Mouse (Mus musculus): ENCODE data around the gene Srrt. TPM values are rescaled to one million over a fixed set of nuclear protein-coding genes. Genes with fewer than 3 reads are reported as not detected.

The Srrt gene
- polyA plus RNA-seq, 1 experiment from 2014 or later = 97.0 TPM

DNA sequence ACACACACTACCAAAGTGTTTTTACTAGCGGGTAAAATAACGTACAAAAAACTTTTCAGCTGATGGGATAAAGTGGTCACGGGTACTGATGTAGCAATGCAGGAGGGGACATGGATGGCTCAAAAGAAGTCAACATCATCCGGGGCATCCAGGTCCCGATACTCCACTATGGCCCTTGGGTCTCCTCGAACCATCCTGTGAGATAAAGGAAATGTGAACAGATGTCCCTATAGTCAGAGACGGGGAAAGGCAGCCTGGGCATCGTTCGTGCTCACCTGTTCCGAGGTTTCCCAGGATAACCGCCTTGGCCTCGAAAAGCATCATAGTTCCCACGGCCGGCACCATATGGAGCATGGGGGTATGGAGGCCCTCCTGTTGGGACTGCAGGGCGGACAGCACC lies 11.8 kb downstream of the Srrt start:
- WGBS = 88% methylated on average over 15 of the region's 15 CpGs
- H3K27ac ChIP-seq (ENCODE audit: low read length) = no peak overlapping the region

DNA sequence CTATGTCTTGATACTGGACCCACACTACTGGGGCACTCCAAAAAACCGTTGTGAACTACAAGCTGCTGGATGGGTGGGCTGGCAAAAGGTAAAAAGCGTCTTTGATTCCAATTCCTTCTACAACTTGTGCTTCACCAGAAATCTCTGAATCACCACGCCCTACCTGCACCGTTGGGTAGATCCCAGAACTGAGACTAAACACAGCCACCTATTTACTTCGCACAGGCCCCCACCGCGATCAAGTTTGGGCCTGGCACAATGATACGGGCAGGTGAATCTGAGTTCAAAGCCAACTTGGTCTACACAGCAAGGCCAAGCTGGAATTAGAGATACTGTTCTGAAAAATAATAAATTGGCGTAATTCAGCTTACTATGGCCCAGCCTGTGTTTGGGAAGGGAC lies 12.2 kb downstream of the Srrt start:
- H3K9ac ChIP-seq (ENCODE audit: low read length) = peak overlapping the region; percentile 79

More for the DNA sequence above, 11.8 kb downstream of the Srrt start:
- H3K9me3 ChIP-seq (replicated peaks; ENCODE audit: control insufficient read depth, low read length) = no peaks in the 10 kb centered on the region
- no peak overlapping the region for H3K4me2 ChIP-seq (ENCODE audit: low read depth, low read length)
- H3K27me3 ChIP-seq (ENCODE audit: control insufficient read depth, insufficient read depth, low read length) = peaks cover 7% of the 10 kb centered on the region
- peaks cover 6% of the 10 kb centered on the region for H3K4me1 ChIP-seq (ENCODE audit: control insufficient read depth, insufficient read depth, low read length)
- no peak overlapping the region for H3K9ac ChIP-seq (ENCODE audit: low read length)
- H3K36me3 ChIP-seq (ENCODE audit: control insufficient read depth, insufficient read depth) = peaks cover 57% of the 10 kb centered on the region
- ATAC-seq (replicated peaks; ENCODE audit: extremely low read depth, insufficient read depth, low FRiP score) = no peak
- no peak overlapping the region for H3K4me3 ChIP-seq (ENCODE audit: low read length)

DNA sequence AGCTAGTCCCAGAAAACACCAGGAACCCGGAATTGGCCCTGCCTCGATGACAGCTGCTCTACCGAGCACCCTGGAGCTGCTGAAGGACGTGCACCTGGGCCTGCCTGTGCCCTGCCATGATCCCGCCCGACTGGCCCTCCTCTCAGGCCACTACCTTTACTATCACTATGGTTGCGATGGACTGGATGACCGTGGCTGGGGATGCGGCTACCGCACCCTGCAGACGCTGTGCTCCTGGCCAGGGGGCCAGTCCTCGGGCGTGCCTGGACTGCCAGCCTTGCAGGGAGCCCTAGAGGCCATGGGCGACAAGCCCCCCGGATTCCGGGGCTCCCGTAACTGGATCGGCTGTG lies 12.8 kb downstream of the Srrt start:
- 8% methylated on average over 18 of the region's 18 CpGs for WGBS

More for the DNA sequence above, 12.2 kb downstream of the Srrt start:
- no peak for ATAC-seq (replicated peaks; ENCODE audit: extremely low read depth, insufficient read depth, low FRiP score)
- no peaks in the 10 kb centered on the region for H3K9me3 ChIP-seq (replicated peaks; ENCODE audit: control insufficient read depth, low read length)
- peak overlapping the region; percentile 100 for H3K4me2 ChIP-seq (ENCODE audit: low read depth, low read length)
- 78% methylated on average over 9 of the region's 9 CpGs for WGBS
- peaks cover 53% of the 10 kb centered on the region for H3K36me3 ChIP-seq (ENCODE audit: control insufficient read depth, insufficient read depth)
- H3K4me3 ChIP-seq (ENCODE audit: low read length) = peak overlapping the region; percentile 74
- peaks cover 6% of the 10 kb centered on the region for H3K4me1 ChIP-seq (ENCODE audit: control insufficient read depth, insufficient read depth, low read length)
- H3K27me3 ChIP-seq (ENCODE audit: control insufficient read depth, insufficient read depth, low read length) = peaks cover 9% of the 10 kb centered on the region
- H3K27ac ChIP-seq (ENCODE audit: low read length) = peak overlapping the region; percentile 89

DNA sequence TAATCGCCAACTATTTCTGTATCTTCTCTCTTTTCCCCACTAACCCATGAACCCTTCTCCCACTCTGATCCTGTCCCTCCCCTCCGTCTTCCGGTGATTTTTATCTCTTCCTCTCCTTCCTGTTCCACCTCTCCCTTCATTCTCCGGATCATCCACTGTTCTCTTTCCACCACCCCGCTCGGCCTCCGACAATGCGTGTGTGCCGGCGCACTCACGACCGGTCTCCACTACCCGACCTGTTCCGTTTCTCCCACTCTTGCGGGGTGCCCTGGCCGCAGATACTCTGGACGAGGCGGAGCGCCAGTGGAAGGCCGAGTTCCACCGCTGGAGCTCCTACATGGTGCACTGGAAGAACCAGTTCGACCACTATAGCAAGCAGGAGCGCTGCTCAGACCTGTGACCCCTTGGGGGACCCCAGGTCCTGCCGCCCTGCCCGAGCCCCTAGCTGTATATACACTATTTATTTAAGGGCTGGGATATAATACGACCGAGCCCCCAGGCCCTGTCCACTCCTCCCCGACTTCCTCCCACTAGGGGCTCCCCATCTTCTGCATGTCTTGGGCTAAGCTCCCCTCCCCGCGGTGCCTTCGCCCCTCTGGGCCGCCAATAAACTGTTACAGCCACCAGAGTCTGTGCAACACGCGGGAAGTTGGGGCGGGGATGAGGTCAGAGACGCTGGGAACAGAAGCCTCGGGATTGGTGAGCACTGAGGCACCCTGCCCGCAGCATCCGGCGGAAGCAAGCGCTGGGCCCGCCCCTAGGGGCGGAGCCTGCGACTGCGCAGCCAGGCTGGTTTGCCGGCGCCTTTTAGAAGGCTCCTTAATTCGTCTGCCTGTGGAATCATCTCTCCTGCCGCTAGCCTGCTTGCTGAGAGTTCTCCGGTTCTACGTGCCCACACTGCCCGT lies 13.4 kb downstream of the Srrt start, which contains the start of gene Ufsp1:
Gene Ufsp1 (plus strand): TSS at position 791 of the 905 bp plus-strand sequence.
- under 1% methylated on average over 52 of the region's 52 CpGs for WGBS
- H3K36me3 ChIP-seq (ENCODE audit: control insufficient read depth, insufficient read depth) = peaks cover 41% of the 10 kb centered on the region
- H3K4me3 ChIP-seq (ENCODE audit: low read length) = peak within 1 kb of the TSS; percentile 74
- H3K9me3 ChIP-seq (replicated peaks; ENCODE audit: control insufficient read depth, low read length) = no peaks in the 10 kb centered on the region
- peaks cover 20% of the 10 kb centered on the region for H3K27me3 ChIP-seq (ENCODE audit: control insufficient read depth, insufficient read depth, low read length)
- peaks cover 12% of the 10 kb centered on the region for H3K4me1 ChIP-seq (ENCODE audit: control insufficient read depth, insufficient read depth, low read length)
- ATAC-seq (replicated peaks; ENCODE audit: extremely low read depth, insufficient read depth, low FRiP score) = peak; percentile 94
- H3K9ac ChIP-seq (ENCODE audit: low read length) = peak within 1 kb of the TSS; percentile 79
- peak within 1 kb of the TSS; percentile 100 for H3K4me2 ChIP-seq (ENCODE audit: low read depth, low read length)
- peak within 1 kb of the TSS; percentile 89 for H3K27ac ChIP-seq (ENCODE audit: low read length)

More for the DNA sequence above, 12.8 kb downstream of the Srrt start:
- H3K27ac ChIP-seq (ENCODE audit: low read length) = peak overlapping the region; percentile 89
- H3K4me2 ChIP-seq (ENCODE audit: low read depth, low read length) = peak overlapping the region; percentile 100
- peaks cover 14% of the 10 kb centered on the region for H3K27me3 ChIP-seq (ENCODE audit: control insufficient read depth, insufficient read depth, low read length)
- H3K4me3 ChIP-seq (ENCODE audit: low read length) = peak overlapping the region; percentile 74
- ATAC-seq (replicated peaks; ENCODE audit: extremely low read depth, insufficient read depth, low FRiP score) = peak; percentile 28
- peaks cover 6% of the 10 kb centered on the region for H3K4me1 ChIP-seq (ENCODE audit: control insufficient read depth, insufficient read depth, low read length)
- peaks cover 47% of the 10 kb centered on the region for H3K36me3 ChIP-seq (ENCODE audit: control insufficient read depth, insufficient read depth)
- peak overlapping the region; percentile 79 for H3K9ac ChIP-seq (ENCODE audit: low read length)
- H3K9me3 ChIP-seq (replicated peaks; ENCODE audit: control insufficient read depth, low read length) = no peaks in the 10 kb centered on the region

DNA sequence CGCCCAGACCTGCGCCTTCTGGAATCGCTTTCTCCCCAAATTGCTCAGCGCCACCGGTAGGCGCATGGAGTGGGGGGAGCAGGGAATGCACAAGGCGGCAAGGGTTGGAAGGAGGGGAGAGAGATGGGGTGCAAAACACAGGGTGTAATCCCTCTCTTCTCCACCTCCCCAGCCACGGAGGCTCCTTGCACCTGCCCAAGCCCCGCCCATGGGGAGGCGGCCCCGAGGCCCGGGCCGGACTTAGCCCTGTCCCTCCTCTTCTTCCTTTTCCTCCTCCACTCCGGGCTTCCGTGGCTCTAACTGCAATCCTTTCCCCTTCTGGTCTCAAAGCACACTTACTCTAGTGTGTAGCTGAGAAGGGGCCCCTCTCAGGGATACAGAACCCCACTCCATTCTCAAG lies 14.2 kb downstream of the Srrt start:
- WGBS = under 1% methylated on average over 15 of the region's 15 CpGs
- no peaks in the 10 kb centered on the region for H3K9me3 ChIP-seq (replicated peaks; ENCODE audit: control insufficient read depth, low read length)

DNA sequence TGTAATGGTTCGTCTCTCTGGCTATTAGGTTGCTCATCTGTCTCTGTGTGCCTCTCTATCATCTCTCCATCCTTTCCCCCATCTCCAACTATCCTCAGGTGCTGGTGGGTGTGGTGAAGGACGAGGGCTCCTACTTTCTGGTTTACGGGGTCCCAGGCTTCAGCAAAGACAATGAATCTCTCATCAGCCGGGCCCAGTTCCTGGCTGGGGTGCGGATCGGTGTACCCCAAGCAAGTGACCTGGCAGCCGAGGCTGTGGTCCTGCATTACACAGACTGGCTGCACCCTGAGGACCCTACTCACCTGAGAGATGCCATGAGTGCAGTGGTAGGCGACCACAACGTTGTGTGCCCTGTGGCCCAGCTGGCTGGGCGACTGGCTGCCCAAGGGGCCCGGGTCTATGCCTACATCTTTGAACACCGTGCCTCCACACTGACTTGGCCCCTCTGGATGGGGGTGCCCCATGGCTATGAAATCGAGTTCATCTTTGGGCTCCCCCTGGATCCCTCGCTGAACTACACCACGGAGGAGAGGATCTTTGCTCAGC lies 16.0 kb downstream of the Srrt start:
- H3K4me2 ChIP-seq (ENCODE audit: low read depth, low read length) = peak overlapping the region; percentile 23; the same call in 1 of the 2 replicates
- 74% methylated on average over 15 of the region's 15 CpGs for WGBS
- peaks cover 33% of the 10 kb centered on the region for H3K27me3 ChIP-seq (ENCODE audit: control insufficient read depth, insufficient read depth, low read length)
- peaks cover 15% of the 10 kb centered on the region for H3K36me3 ChIP-seq (ENCODE audit: control insufficient read depth, insufficient read depth)
- no peak overlapping the region for H3K4me3 ChIP-seq (ENCODE audit: low read length)
- no peak overlapping the region for H3K27ac ChIP-seq (ENCODE audit: low read length)
- peaks cover 31% of the 10 kb centered on the region for H3K4me1 ChIP-seq (ENCODE audit: control insufficient read depth, insufficient read depth, low read length)
- no peaks in the 10 kb centered on the region for H3K9me3 ChIP-seq (replicated peaks; ENCODE audit: control insufficient read depth, low read length)
- ATAC-seq (replicated peaks; ENCODE audit: extremely low read depth, insufficient read depth, low FRiP score) = no peak
- H3K9ac ChIP-seq (ENCODE audit: low read length) = no peak overlapping the region

More for the DNA sequence above, 14.2 kb downstream of the Srrt start:
- peaks cover 34% of the 10 kb centered on the region for H3K36me3 ChIP-seq (ENCODE audit: control insufficient read depth, insufficient read depth)
- ATAC-seq (replicated peaks; ENCODE audit: extremely low read depth, insufficient read depth, low FRiP score) = 0 out of 2 replicates have a peak, but pooled peaks have one; percentile 11
- H3K27me3 ChIP-seq (ENCODE audit: control insufficient read depth, insufficient read depth, low read length) = peaks cover 23% of the 10 kb centered on the region
- H3K4me3 ChIP-seq (ENCODE audit: low read length) = peak overlapping the region; percentile 74
- peak overlapping the region; percentile 86 for H3K27ac ChIP-seq (ENCODE audit: low read length)
- H3K4me2 ChIP-seq (ENCODE audit: low read depth, low read length) = peak overlapping the region; percentile 100
- H3K9ac ChIP-seq (ENCODE audit: low read length) = peak overlapping the region; percentile 79
- peaks cover 18% of the 10 kb centered on the region for H3K4me1 ChIP-seq (ENCODE audit: control insufficient read depth, insufficient read depth, low read length)

DNA sequence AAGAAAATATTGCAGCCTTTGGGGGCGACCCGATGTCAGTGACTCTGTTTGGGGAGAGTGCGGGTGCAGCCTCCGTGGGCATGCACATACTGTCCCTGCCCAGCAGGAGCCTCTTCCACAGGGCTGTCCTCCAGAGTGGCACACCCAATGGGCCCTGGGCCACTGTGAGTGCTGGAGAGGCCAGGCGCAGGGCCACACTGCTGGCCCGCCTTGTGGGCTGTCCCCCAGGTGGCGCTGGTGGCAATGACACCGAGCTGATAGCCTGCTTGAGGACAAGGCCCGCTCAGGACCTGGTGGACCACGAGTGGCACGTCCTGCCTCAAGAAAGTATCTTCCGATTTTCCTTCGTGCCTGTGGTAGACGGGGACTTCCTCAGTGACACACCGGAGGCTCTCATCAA lies 16.8 kb downstream of the Srrt start:
- H3K4me1 ChIP-seq (ENCODE audit: control insufficient read depth, insufficient read depth, low read length) = peaks cover 31% of the 10 kb centered on the region
- no peak overlapping the region for H3K27ac ChIP-seq (ENCODE audit: low read length)
- H3K9ac ChIP-seq (ENCODE audit: low read length) = no peak overlapping the region
- H3K27me3 ChIP-seq (ENCODE audit: control insufficient read depth, insufficient read depth, low read length) = peaks cover 33% of the 10 kb centered on the region
- peak overlapping the region; percentile 2; the same call in 1 of the 2 replicates for H3K4me3 ChIP-seq (ENCODE audit: low read length)
- peaks cover 8% of the 10 kb centered on the region for H3K36me3 ChIP-seq (ENCODE audit: control insufficient read depth, insufficient read depth)
- H3K4me2 ChIP-seq (ENCODE audit: low read depth, low read length) = peak overlapping the region; percentile 23; the same call in 1 of the 2 replicates
- no peaks in the 10 kb centered on the region for H3K9me3 ChIP-seq (replicated peaks; ENCODE audit: control insufficient read depth, low read length)
- ATAC-seq (replicated peaks; ENCODE audit: extremely low read depth, insufficient read depth, low FRiP score) = no peak
- WGBS = 22% methylated on average over 15 of the region's 15 CpGs

DNA sequence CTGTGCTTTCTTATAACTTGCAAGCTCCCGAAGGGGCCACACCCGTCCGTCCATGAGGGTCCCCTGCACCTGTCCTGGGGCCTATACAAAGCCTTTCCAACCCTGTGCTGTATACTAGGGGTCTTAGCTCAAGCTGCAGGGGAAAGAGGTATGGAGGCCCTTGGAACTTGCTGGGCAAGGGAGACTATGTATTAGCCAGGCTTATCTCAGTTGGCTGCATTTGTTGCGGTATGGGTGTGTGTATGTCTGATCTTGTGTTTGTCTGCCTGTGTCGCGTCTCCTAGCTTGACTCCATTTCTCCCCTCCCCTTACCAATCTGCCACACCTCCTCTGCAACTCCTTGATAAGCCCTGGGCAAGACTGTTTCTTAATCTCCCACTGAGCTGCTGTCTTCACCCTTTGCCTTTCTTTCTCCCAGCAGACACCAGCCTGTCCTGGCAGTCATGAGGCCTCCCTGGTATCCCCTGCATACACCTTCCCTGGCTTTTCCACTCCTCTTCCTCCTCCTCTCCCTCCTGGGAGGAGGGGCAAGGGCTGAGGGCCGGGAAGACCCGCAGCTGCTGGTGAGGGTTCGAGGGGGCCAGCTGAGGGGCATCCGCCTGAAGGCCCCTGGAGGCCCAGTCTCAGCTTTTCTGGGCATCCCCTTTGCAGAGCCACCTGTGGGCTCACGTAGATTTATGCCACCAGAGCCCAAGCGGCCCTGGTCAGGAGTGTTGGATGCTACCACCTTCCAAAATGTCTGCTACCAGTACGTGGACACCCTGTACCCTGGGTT lies 17.7 kb downstream of the Srrt start:
- no peaks in the 10 kb centered on the region for H3K9me3 ChIP-seq (replicated peaks; ENCODE audit: control insufficient read depth, low read length)
- 52% methylated on average over 13 of the region's 13 CpGs for WGBS
- peak overlapping the region; percentile 29 for H3K27ac ChIP-seq (ENCODE audit: low read length)
- peaks cover 33% of the 10 kb centered on the region for H3K27me3 ChIP-seq (ENCODE audit: control insufficient read depth, insufficient read depth, low read length)
- peaks cover 26% of the 10 kb centered on the region for H3K4me1 ChIP-seq (ENCODE audit: control insufficient read depth, insufficient read depth, low read length)
- H3K36me3 ChIP-seq (ENCODE audit: control insufficient read depth, insufficient read depth) = no peaks in the 10 kb centered on the region
- H3K4me2 ChIP-seq (ENCODE audit: low read depth, low read length) = peak overlapping the region; percentile 80
- no peak for ATAC-seq (replicated peaks; ENCODE audit: extremely low read depth, insufficient read depth, low FRiP score)
- H3K9ac ChIP-seq (ENCODE audit: low read length) = peak overlapping the region; percentile 52
- H3K4me3 ChIP-seq (ENCODE audit: low read length) = peak overlapping the region; percentile 55
